Mouse (Mus musculus) stomach, postnatal 0 days (tissue): Measurements from ENCODE around the gene Slc25a36.

Experiments used
- CTCF ChIP-seq: IDR thresholded peaks from 2 replicates; pipeline ENCODE4 v1.5.1; 2016; ENCODE audit warnings: antibody characterized with exemption, low read depth, mild to moderate bottlenecking, moderate library complexity
- EP300 ChIP-seq: optimal IDR thresholded peaks from 2 replicates; pipeline ENCODE3; 2016; ENCODE audit warnings: antibody characterized with exemption

- TF ChIP-seq CTCF (no peak), EP300 (no peak)
Measured at GRCm38 (mm10) chr9:97140145-97140932, 29.4 kb upstream of the Slc25a36 start.
